Mouse (Mus musculus) forebrain, postnatal 0 days (tissue): ENCODE data around the gene Aff1. TPM values are rescaled to one million over a fixed set of nuclear protein-coding genes. Genes with fewer than 3 reads are reported as not detected.

ENCODE experiments used
- ATAC-seq: fragments of 200-750 bp; cut with Nextera tagmentation; 2 replicates; pipeline ENCODE4 v1.8.0; 2017; ENCODE audit warnings: mild to moderate bottlenecking, moderate library complexity
- DNase-seq: peaks from one replicate; pipeline ENCODE4 v3.0.0-alpha.2; 2015
- H3K27ac ChIP-seq: fragments of 300-500 bp; sonication (generic); 2 replicates; pipeline ENCODE4 v1.5.1; 2014; ENCODE audit warnings: low read depth, mild to moderate bottlenecking, antibody characterized with exemption, low read length, moderate library complexity, mixed read lengths
- H3K27me3 ChIP-seq: fragments of 300-500 bp; sonication (generic); 2 replicates; pipeline ENCODE4 v1.6.1; 2014; ENCODE audit warnings: mild to moderate bottlenecking, low read length, mixed read lengths; ENCODE audit not compliant: insufficient read depth
- H3K36me3 ChIP-seq: fragments of 300-500 bp; sonication (generic); 2 replicates; pipeline ENCODE4 v1.6.1; 2014; ENCODE audit warnings: mild to moderate bottlenecking, moderate library complexity; ENCODE audit not compliant: insufficient read depth
- H3K4me1 ChIP-seq: fragments of 300-500 bp; sonication (generic); 2 replicates; pipeline ENCODE4 v1.6.1; 2014; ENCODE audit warnings: antibody characterized with exemption; ENCODE audit not compliant: insufficient read depth
- H3K4me2 ChIP-seq: fragments of 300-500 bp; sonication (generic); 2 replicates; pipeline ENCODE4 v1.6.1; 2014; ENCODE audit warnings: low read depth, mild to moderate bottlenecking, moderate library complexity
- H3K4me3 ChIP-seq: fragments of 300-500 bp; sonication (generic); 2 replicates; pipeline ENCODE4 v1.5.1; 2014; ENCODE audit warnings: low read depth, low read length, mixed read lengths
- H3K9ac ChIP-seq: fragments of 300-500 bp; sonication (generic); 2 replicates; pipeline ENCODE4 v1.6.1; 2014; ENCODE audit warnings: mild to moderate bottlenecking
- H3K9me3 ChIP-seq: fragments of 300-500 bp; sonication (generic); 2 replicates; pipeline ENCODE4 v1.6.1; 2016; ENCODE audit warnings: low read length
- CTCF ChIP-seq: sonication (generic); IDR thresholded peaks from 2 replicates; pipeline ENCODE4 v1.5.1; 2016; ENCODE audit warnings: antibody characterized with exemption, control low read depth, low read depth
- WGBS: fragments of 180-500 bp; shearing (Covaris S2); extraction: QIAGEN DNeasy Blood & Tissue Kit; methylation state at CpG from one replicate; pipeline ENCODE4 v1.1.7; 2014; 5-methylcytosine and 5-hydroxymethylcytosine counted together
- polyA plus RNA-seq: library from polyadenylated mRNA; unstranded; fragments of >200 nt; fragmentation: Nextera tagmentation; extraction: Ambion mirVana; gene quantifications from 2 replicates; pipeline ENCODE4 v1.2.1, GENCODE M21; 2015
- total RNA-seq: library from RNA; depleted of rRNA; stranded (reverse); fragments of >200 nt; gene quantifications from 2 replicates; pipeline ENCODE4 v1.2.3, GENCODE M21; 2014; rRNA removed

The Aff1 gene
- total RNA-seq = 2.4 and 4.0 TPM in 2 replicates
- 0.88 and 1.0 TPM in 2 replicates for polyA plus RNA-seq

DNA sequence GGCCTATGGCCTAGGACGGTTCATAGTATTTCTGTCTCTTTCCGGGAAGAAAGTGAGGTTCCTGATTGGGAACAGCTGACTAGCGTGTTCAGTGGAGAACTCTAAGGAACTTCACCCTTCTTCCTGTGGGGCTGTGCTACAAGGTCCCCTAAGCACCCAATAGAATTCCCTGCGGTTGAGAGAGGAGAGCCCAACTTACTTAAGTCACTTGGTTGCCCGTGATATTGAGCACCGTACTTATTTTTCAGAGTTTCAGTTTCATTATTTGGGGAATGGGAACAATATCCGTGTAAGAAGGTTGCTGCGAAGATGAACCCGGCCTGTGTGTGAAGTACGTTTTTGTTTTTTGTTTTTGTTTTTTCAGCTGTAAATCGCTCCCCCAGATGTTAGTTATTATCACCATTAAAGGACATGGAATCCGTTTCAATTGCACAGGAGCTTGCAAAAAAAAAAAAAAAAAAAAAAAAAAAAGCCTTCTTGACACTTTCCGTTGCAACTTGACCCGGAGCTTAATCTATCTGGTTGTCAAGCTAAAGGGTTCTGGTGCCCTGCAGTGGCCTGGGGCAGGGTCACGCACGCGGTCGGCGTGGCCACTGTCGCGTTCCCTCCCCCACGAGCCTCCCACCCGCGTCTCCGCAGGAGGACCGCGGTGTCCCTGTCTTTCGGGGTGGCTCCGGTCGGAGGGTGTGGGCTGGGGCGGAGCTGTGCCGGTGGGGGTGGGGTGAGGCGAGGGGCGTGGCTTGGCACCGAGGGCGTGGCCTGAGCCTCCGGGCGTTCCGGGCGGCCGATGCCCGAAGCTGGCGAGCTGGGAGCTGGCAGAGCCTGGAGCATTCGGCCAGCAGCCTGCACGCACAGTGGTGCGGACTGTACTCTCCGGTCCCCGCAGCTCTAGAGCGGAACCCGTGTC lies at the start of gene Aff1:
TSS of gene Aff1 (plus strand) at position 751 of the 907 bp plus-strand sequence.
- WGBS = 6% methylated on average over 50 of the region's 50 CpGs
- H3K27me3 ChIP-seq = peaks cover 29% of the 10 kb centered on the region
- peaks cover 13% of the 10 kb centered on the region; the same call in 1 of the 2 replicates for H3K4me1 ChIP-seq

DNA sequence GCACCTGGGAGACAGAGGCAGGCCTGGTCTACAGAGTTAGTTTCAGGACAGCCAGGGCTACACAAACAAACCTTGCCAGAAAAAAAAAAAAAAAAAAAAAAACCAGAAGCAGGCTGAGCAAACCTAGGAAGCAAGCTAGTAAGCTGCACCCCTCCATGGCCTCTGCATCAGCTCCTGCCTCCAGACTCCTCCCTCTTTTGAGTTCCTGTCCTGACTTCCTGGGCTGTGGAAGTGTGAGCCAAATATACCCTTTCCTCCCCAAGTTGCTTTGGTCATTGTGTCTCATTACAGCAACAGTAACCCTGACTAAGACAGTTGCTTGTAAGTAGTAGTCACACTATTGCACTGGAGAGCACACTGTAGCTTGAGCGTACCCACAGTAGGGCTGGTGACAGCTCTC lies 48.0 kb upstream of the Aff1 start:
- no peaks in the 10 kb centered on the region for H3K27me3 ChIP-seq
- H3K36me3 ChIP-seq = no peaks in the 10 kb centered on the region
- no peak for ATAC-seq
- H3K9me3 ChIP-seq = no peaks in the 10 kb centered on the region
- no peaks in the 10 kb centered on the region for H3K4me1 ChIP-seq
- H3K9ac ChIP-seq = no peak overlapping the region
- H3K4me3 ChIP-seq = no peak overlapping the region
- WGBS = 94% methylated on average over 1 of the region's 1 CpGs
- no peak overlapping the region for H3K27ac ChIP-seq
- no peak for DNase-seq
- no peak for TF ChIP-seq CTCF
- no peak overlapping the region for H3K4me2 ChIP-seq

More for the DNA sequence above, at the start of gene Aff1:
- Histone ChIP-seq H3K36me3 (no peaks in the 10 kb centered on the region), H3K27ac (no peak within 1 kb of the TSS), H3K9ac (peak within 1 kb of the TSS; percentile 33), H3K4me2 (peak within 1 kb of the TSS; percentile 99), H3K9me3 (no peaks in the 10 kb centered on the region), H3K4me3 (peak within 1 kb of the TSS; percentile 46)
- DNase-seq = peak; percentile 48
- no peak for TF ChIP-seq CTCF
- ATAC-seq = peak; percentile 81

DNA sequence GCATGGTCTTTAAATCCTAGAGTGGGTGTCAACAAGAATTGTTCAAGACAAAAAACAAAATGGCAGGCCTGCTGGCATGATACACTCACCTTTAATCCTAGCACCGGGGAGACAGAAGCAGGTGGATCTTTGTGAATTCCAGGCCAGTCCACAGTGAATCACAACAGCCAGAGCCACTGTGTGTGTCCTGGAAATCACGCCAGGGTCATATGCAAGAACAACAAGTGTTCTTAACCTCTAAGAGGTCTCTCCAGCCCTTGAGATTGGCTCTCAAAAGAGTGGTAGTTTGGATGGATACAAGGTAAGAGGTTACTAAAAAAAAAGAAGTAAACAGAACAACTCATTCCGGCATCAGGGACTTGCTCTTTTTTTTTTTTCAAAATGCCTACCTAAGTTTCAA lies 44.9 kb upstream of the Aff1 start:
- no peak for TF ChIP-seq CTCF
- 80% methylated on average over 3 of the region's 3 CpGs for WGBS
- H3K4me2 ChIP-seq = no peak overlapping the region
- H3K36me3 ChIP-seq = no peaks in the 10 kb centered on the region
- no peak overlapping the region for H3K4me3 ChIP-seq
- no peaks in the 10 kb centered on the region for H3K4me1 ChIP-seq
- H3K9ac ChIP-seq = no peak overlapping the region
- no peak overlapping the region for H3K27ac ChIP-seq
- H3K9me3 ChIP-seq = no peaks in the 10 kb centered on the region
- DNase-seq = no peak
- no peaks in the 10 kb centered on the region for H3K27me3 ChIP-seq
- no peak for ATAC-seq

DNA sequence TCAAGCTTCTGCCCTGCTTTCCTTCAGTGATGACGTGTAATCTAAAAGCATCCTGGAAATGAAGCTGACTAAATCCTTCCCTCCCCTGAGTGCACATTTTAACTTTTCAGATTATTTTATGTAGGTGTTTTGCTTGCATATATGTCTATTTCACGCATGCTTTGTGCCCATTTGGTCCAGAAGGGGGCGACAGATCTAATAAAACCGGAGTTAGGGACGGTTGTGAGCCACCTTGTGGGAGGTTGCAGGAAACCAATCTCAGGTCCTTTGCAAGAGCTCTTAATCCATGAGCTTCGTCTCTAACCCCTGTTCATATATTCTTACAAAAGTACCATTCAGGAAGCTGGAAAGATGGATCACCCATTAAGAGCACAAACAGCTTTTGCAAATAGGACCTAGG lies 37.9 kb upstream of the Aff1 start:
- WGBS = 30% methylated on average over 6 of the region's 6 CpGs
- ATAC-seq = no peak
- H3K27ac ChIP-seq = no peak overlapping the region

DNA sequence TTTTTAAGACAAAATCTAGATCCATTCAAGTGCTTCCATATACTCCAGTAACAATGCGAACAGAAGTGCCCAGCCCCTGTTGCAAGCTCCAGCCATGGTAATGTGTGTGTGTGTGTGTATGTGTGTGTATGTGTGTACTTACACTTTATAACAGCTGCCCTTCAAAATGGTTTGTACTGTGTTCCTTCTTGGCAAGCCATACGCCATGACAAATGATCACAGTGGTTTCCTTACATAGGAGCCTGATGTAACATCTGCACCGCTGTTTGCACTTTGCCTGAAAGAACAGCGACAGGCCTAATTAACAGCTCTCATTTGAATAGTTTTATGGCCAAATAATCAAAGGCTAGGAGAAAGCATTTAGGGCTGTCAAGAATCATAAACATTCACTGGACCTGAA lies 37.4 kb upstream of the Aff1 start:
- 58% methylated on average over 4 of the region's 4 CpGs for WGBS
- Histone ChIP-seq H3K4me2 (peak overlapping the region; percentile 100), H3K27ac (no peak overlapping the region), H3K9me3 (no peaks in the 10 kb centered on the region), H3K4me1 (no peaks in the 10 kb centered on the region), H3K36me3 (no peaks in the 10 kb centered on the region), H3K27me3 (no peaks in the 10 kb centered on the region), H3K9ac (no peak overlapping the region), H3K4me3 (peak overlapping the region; percentile 55; the same call in 1 of the 2 replicates)
- ATAC-seq = no peak
- no peak for DNase-seq
- no peak for TF ChIP-seq CTCF

More for the DNA sequence above, 37.9 kb upstream of the Aff1 start:
- Histone ChIP-seq H3K36me3 (no peaks in the 10 kb centered on the region), H3K9ac (no peak overlapping the region), H3K4me1 (no peaks in the 10 kb centered on the region), H3K4me2 (no peak overlapping the region), H3K4me3 (no peak overlapping the region), H3K27me3 (no peaks in the 10 kb centered on the region), H3K9me3 (no peaks in the 10 kb centered on the region)
- peak; percentile 84 for TF ChIP-seq CTCF
- DNase-seq = peak; percentile 76

DNA sequence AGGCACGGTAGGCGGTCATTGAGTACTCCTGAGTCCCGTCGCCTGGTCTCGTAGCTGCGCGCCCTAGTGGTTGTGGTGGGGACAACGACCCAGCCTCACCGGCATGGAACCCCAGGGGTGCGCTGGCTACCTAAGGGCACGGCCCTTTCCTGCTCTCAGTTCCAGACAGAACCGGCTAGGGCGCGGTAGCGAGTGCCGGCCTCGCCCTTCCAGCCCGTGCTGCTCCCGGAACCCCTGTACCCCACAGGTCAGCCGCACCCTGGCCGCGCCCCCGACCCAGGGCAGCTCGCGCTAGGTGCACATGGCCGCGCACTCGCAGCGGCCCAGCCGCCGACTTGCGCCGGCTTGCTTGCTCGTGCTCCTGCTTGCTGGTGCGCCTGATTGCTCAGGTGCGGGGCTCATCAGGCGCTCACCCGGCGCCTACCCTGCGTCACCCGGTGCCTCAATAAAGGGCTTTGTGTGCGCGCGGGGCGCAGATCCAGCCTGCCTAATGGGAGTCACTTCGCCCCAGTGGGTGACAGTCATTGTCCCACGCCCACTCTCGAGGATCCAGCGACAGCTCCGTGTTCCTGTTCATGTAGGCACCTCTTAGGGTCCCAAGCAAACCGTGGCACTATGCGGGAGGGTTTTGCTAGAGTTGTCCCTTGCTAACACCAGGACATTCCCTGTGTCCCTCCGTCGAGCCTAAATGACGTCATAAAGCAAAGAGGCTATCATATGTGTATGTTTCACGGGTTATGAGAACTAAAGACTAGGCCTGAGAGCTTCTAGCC lies 36.6 kb upstream of the Aff1 start, which contains the start of gene 1700016H13Rik:
TSS of gene 1700016H13Rik (minus strand) at position 665 of the 773 bp plus-strand sequence.
- Histone ChIP-seq H3K4me3 (peak within 1 kb of the TSS; percentile 55), H3K9me3 (no peaks in the 10 kb centered on the region), H3K4me1 (no peaks in the 10 kb centered on the region), H3K9ac (peak within 1 kb of the TSS; percentile 74), H3K4me2 (peak within 1 kb of the TSS; percentile 100), H3K27ac (0 out of 2 replicates have a peak within 1 kb of the TSS, but pooled peaks have one; percentile 21), H3K27me3 (no peaks in the 10 kb centered on the region), H3K36me3 (no peaks in the 10 kb centered on the region)
- DNase-seq = peak; percentile 70
- TF ChIP-seq CTCF = peak; percentile 67
- WGBS = 2% methylated on average over 53 of the region's 56 CpGs
- peak; percentile 85 for ATAC-seq
